Mouse (Mus musculus) midbrain, embryonic 11.5 days (tissue): ENCODE results near the gene Cox6a1. TPM values are rescaled to one million over a fixed set of nuclear protein-coding genes. Genes with fewer than 3 reads are reported as not detected.

Source experiments
- ATAC-seq: fragments of 200-750 bp; cut with Nextera tagmentation; 2 replicates; pipeline ENCODE4 v1.8.0; 2017; ENCODE audit warnings: moderate TSS enrichment, moderate library complexity; ENCODE audit not compliant: low FRiP score
- DNase-seq: peaks from one replicate; pipeline ENCODE4 v3.0.0; 2015; ENCODE audit warnings: low spot score; ENCODE audit errors: missing footprints
- H3K27ac ChIP-seq: fragments of 300-500 bp; sonication (generic); 2 replicates; pipeline ENCODE4 v1.5.1; 2014; ENCODE audit warnings: low read depth, low read length
- H3K27me3 ChIP-seq: fragments of 300-500 bp; sonication (generic); 2 replicates; pipeline ENCODE4 v1.6.1; 2014; ENCODE audit warnings: mild to moderate bottlenecking, low read length, moderate library complexity, mixed read lengths; ENCODE audit not compliant: control insufficient read depth, insufficient read depth
- H3K36me3 ChIP-seq: fragments of 300-500 bp; sonication (generic); 2 replicates; pipeline ENCODE4 v1.6.1; 2014; ENCODE audit warnings: mild to moderate bottlenecking, low read length, moderate library complexity, mixed read lengths; ENCODE audit not compliant: control insufficient read depth, insufficient read depth
- H3K4me1 ChIP-seq: fragments of 300-500 bp; sonication (generic); 2 replicates; pipeline ENCODE4 v1.6.1; 2014; ENCODE audit warnings: low read length; ENCODE audit not compliant: control insufficient read depth, insufficient read depth
- H3K4me2 ChIP-seq: fragments of 300-500 bp; sonication (generic); 2 replicates; pipeline ENCODE4 v1.6.1; 2014; ENCODE audit warnings: mild to moderate bottlenecking, moderate library complexity
- H3K4me3 ChIP-seq: fragments of 300-500 bp; sonication (generic); 2 replicates; pipeline ENCODE4 v1.5.1; 2014; ENCODE audit warnings: low read depth, low read length
- H3K9ac ChIP-seq: fragments of 300-500 bp; sonication (generic); 2 replicates; pipeline ENCODE4 v1.6.1; 2014; ENCODE audit warnings: low read length
- H3K9me3 ChIP-seq: fragments of 300-500 bp; sonication (generic); 2 replicates; pipeline ENCODE4 v1.6.1; 2016; ENCODE audit warnings: low read length; ENCODE audit not compliant: control insufficient read depth
- WGBS: fragments of 180-500 bp; shearing (Covaris S2); extraction: QIAGEN DNeasy Blood & Tissue Kit; methylation state at CpG from one replicate; pipeline ENCODE4 v1.1.7; 2014; 5-methylcytosine and 5-hydroxymethylcytosine counted together
- polyA plus RNA-seq: library from polyadenylated mRNA; unstranded; fragments of >200 nt; fragmentation: Nextera tagmentation; extraction: Ambion mirVana; gene quantifications from 2 replicates; pipeline ENCODE4 v1.2.1, GENCODE M21; 2014

Cox6a1 gene
- polyA plus RNA-seq, 1 experiment from 2014 or later: 840 TPM

GRCm38 (mm10) chr5:115300035-115300744, 48.6 kb downstream of the Cox6a1 start:
- Histone ChIP-seq H3K9me3 (no peaks in the 10 kb centered on the region), H3K36me3 (peaks cover 10% of the 10 kb centered on the region), H3K4me3 (peak overlapping the region; percentile 87), H3K27ac (peak overlapping the region; percentile 81), H3K4me1 (peaks cover 16% of the 10 kb centered on the region), H3K4me2 (peak overlapping the region; percentile 72), H3K9ac (peak overlapping the region; percentile 87), H3K27me3 (no peaks in the 10 kb centered on the region; the same call in 1 of the 2 replicates)
- DNase-seq (peak; percentile 95), ATAC-seq (no peak; the same call in 1 of the 2 replicates)
- WGBS: 1% methylated on average over 44 of the region's 46 CpGs

GRCm38 (mm10) chr5:115296347-115296746, 52.4 kb downstream of the Cox6a1 start:
- peaks cover 10% of the 10 kb centered on the region for H3K36me3 ChIP-seq
- 89% methylated on average over 10 of the region's 10 CpGs for WGBS
- no peak overlapping the region for H3K4me2 ChIP-seq

More at GRCm38 (mm10) chr5:115296347-115296746, 52.4 kb downstream of the Cox6a1 start:
- Histone ChIP-seq H3K4me3 (no peak overlapping the region), H3K27me3 (no peaks in the 10 kb centered on the region), H3K27ac (no peak overlapping the region), H3K9me3 (no peaks in the 10 kb centered on the region), H3K4me1 (peaks cover 12% of the 10 kb centered on the region), H3K9ac (no peak overlapping the region)
- DNase-seq (no peak), ATAC-seq (no peak)

Other genes starting within 250 kb of the Cox6a1 start
- gene Acads, start 229.6 kb downstream of the Cox6a1 start, polyA plus RNA-seq: 21.6 and 23.5 TPM in 2 replicates
- gene Unc119b, start 214.0 kb downstream of the Cox6a1 start, polyA plus RNA-seq: 55.1 and 64.6 TPM in 2 replicates
- gene Mlec, start 190.8 kb downstream of the Cox6a1 start, polyA plus RNA-seq: 30.0 and 37.3 TPM in 2 replicates
- gene Cabp1, start 154.6 kb downstream of the Cox6a1 start, polyA plus RNA-seq: 1.1 and 2.3 TPM in 2 replicates
- 91.0 and 98.7 TPM in 2 replicates for gene Pop5, start 113.1 kb downstream of the Cox6a1 start, polyA plus RNA-seq
- 84.6 and 85.0 TPM in 2 replicates for gene Rnf10, start 76.1 kb downstream of the Cox6a1 start, polyA plus RNA-seq
- 58.6 and 59.1 TPM in 2 replicates for gene Coq5, start 69.3 kb downstream of the Cox6a1 start, polyA plus RNA-seq
- gene Dynll1, start 48.0 kb downstream of the Cox6a1 start, polyA plus RNA-seq: 1,577 and 1,606 TPM in 2 replicates
- 362 and 376 TPM in 2 replicates for gene Srsf9, start 21.8 kb downstream of the Cox6a1 start, polyA plus RNA-seq
- gene Gatc, start 7.8 kb downstream of the Cox6a1 start, polyA plus RNA-seq: 43.5 and 46.8 TPM in 2 replicates
- 57.7 and 64.7 TPM in 2 replicates for gene Triap1, start 7.8 kb downstream of the Cox6a1 start, polyA plus RNA-seq
- gene Msi1, start 80.6 kb upstream of the Cox6a1 start, polyA plus RNA-seq: 199 and 227 TPM in 2 replicates
- not detected in 2 replicates for gene Pla2g1b, start 117.3 kb upstream of the Cox6a1 start, polyA plus RNA-seq
- gene Sirt4, start 135.7 kb upstream of the Cox6a1 start, polyA plus RNA-seq: 16.2 and 18.9 TPM in 2 replicates
- 7.3 and 7.7 TPM in 2 replicates for gene Pxn, start 157.7 kb upstream of the Cox6a1 start, polyA plus RNA-seq
- 1,161 and 1,182 TPM in 2 replicates for gene Rplp0, start 210.5 kb upstream of the Cox6a1 start, polyA plus RNA-seq
- gene Gcn1l1, start 216.3 kb upstream of the Cox6a1 start, polyA plus RNA-seq: 27.6 and 32.2 TPM in 2 replicates